Mouse (Mus musculus) Muller cell, postnatal 12 days (primary cell): ENCODE measurements around the gene Defb36.

Source experiments
- DNase-seq: peaks from one replicate; pipeline ENCODE4 v3.0.0-alpha.2; 2015; ENCODE audit errors: inconsistent ontology term

The Defb36 gene

GRCm38 (mm10) chr2:152604057-152604456 is at the start of gene Defb36:
TSS of gene Defb36 (plus strand) at chr2:152604327.
- no peak for DNase-seq

GRCm38 (mm10) chr2:152556655-152557054 is 47.5 kb upstream of the Defb36 start:
- no peak for DNase-seq

- DNase-seq: no peak
Measured at GRCm38 (mm10) chr2:152569038-152569437, 35.1 kb upstream of the Defb36 start, which contains the start of gene Gm17416. TSS of gene Gm17416 (plus strand) at chr2:152569338.

- no peak for DNase-seq
Measured at GRCm38 (mm10) chr2:152569881-152570280, 34.2 kb upstream of the Defb36 start.

GRCm38 (mm10) chr2:152570313-152570712 is 33.8 kb upstream of the Defb36 start:
- DNase-seq: no peak

GRCm38 (mm10) chr2:152572114-152572794 is 31.9 kb upstream of the Defb36 start, which contains the start of gene Defb21:
TSS of gene Defb21 (plus strand) at chr2:152572744.
- no peak for DNase-seq

- DNase-seq: no peak
Measured at GRCm38 (mm10) chr2:152573484-152573883, 30.6 kb upstream of the Defb36 start.

- DNase-seq: no peak
Measured at GRCm38 (mm10) chr2:152580107-152580506, 24.0 kb upstream of the Defb36 start, which contains the start of gene Defb19. TSS of gene Defb19 (minus strand) at chr2:152580312.

- DNase-seq: no peak
Measured at GRCm38 (mm10) chr2:152580612-152581011, 23.5 kb upstream of the Defb36 start.

GRCm38 (mm10) chr2:152586926-152587560 is 17.1 kb upstream of the Defb36 start:
- no peak for DNase-seq

GRCm38 (mm10) chr2:152588450-152588849 is 15.7 kb upstream of the Defb36 start:
- no peak for DNase-seq

GRCm38 (mm10) chr2:152589021-152589420 is 15.1 kb upstream of the Defb36 start:
- DNase-seq: no peak

- no peak for DNase-seq
Measured at GRCm38 (mm10) chr2:152599299-152599698, 4.8 kb upstream of the Defb36 start, which contains the start of gene Defb45. TSS of gene Defb45 (minus strand) at chr2:152599399.

GRCm38 (mm10) chr2:152600076-152600475 is 4.1 kb upstream of the Defb36 start:
- no peak for DNase-seq

GRCm38 (mm10) chr2:152601275-152601960 is 2.7 kb upstream of the Defb36 start:
- DNase-seq: peak; percentile 57

GRCm38 (mm10) chr2:152607746-152608145 is 3.6 kb downstream of the Defb36 start:
- DNase-seq: no peak

- no peak for DNase-seq
Measured at GRCm38 (mm10) chr2:152608719-152609118, 4.6 kb downstream of the Defb36 start.

GRCm38 (mm10) chr2:152612193-152612592 is 8.1 kb downstream of the Defb36 start:
- no peak for DNase-seq

- DNase-seq: peak; percentile 47
Measured at GRCm38 (mm10) chr2:152615563-152615962, 11.4 kb downstream of the Defb36 start.

GRCm38 (mm10) chr2:152616470-152616869 is 12.3 kb downstream of the Defb36 start:
- no peak for DNase-seq

- DNase-seq: no peak
Measured at GRCm38 (mm10) chr2:152617374-152617773, 13.2 kb downstream of the Defb36 start.

GRCm38 (mm10) chr2:152620367-152621134 is 16.4 kb downstream of the Defb36 start:
- no peak for DNase-seq
